Mouse (Mus musculus): Measurements from ENCODE around the gene Vill.

Vill gene

DNA sequence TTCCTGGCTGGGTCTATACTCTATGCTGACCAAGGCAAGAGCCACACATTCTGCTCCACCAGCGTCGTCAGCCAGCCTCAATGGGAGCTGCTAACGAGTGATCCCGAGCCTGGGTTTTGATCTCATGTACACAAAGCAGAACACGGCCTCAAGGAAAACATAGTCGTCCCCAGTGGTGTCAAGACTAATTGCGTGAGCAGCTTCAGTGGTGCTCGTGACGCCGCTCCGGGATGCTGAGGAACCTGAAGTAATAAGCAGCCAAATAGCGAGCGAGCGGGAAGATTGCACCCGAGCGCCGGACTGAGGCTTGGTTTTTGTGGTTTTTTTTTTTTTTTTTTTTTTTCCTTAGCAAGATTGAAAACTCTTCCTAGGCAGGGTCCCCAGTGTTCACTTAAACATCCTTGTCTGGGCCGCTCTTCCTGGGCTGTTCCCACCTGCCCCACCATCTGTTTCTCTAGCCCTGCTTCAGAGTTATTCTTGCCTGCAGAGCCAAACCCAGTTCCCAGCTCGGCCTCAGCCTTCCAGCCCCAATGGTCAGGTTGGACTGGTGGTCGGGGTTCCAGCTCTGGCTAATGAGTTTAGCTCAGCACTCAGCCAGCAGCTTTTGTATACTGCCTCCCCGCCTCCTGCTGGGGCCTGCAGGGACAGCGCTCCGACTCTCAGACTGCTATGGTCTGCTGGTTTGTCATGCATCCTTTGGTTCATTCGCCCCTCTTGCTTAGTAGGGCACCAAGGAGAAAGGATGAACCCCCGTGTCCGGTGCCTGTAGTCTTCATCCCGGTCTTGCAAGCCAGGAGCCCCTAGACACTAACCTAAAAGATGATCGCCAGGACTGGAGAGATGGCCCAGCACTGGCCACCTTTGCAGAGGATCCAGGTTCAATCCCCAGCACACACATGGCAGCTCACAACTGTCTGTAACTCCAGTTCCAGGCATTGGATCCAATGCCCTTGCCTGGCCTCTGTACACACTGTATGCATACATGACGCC lies 17.6 kb upstream of the Vill start:
- no peak for DNase-seq (ENCODE audit: low spot score in 2 of 2)

DNA sequence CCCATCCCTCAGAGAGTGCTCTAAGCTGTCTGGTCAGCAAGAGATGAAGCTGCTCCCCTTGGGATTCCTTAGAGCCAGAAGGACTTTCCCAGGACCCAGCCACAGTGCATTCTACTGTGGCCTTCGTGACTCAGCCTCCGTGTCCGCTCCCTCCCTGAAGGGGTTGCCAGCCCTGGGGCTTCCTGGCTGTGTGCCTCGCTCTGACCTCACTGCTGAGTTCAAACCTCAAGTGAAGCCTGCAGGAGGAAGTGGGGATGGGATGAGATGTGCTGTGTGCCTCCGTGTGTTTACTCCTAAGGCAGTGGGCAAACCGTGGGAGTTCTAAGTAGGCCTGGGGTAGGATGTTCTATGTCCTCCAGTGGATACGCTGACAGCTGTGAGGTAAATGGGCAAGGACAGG lies 16.7 kb upstream of the Vill start:
- DNase-seq (ENCODE audit: low spot score in 2 of 2) = peak; percentile 5 to 10

DNA sequence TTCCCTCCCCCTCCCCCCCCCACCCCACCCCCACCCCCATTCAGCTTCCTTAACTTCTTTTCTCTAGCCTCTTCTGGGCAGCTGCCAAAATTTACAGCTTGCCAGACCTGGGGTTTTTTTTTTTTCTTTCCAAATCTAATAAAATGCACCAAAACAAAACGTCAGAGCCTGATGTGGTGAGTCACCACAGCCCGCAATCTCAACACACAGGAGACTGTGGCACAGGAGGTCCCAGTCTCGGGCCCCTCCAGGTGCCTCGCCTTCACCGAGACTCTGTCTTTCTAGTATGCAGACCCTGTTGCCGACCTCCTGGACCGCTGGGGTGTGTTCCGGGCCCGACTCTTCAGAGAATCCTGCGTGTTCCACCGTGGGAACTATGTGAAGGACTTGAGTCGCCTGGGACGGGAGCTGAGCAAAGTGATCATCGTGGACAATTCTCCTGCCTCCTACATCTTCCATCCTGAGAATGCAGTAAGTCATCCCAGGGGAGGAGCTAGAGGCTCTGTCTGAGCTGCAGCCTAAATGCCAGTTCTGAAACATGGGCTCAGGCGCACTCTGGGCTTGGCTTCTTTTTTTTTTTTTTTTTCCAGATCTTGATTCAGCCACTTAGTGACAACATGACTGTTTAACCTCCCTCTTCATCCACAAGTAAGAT lies 15.4 kb upstream of the Vill start:
- DNase-seq (ENCODE audit: low spot score in 2 of 2) = no peak

DNA sequence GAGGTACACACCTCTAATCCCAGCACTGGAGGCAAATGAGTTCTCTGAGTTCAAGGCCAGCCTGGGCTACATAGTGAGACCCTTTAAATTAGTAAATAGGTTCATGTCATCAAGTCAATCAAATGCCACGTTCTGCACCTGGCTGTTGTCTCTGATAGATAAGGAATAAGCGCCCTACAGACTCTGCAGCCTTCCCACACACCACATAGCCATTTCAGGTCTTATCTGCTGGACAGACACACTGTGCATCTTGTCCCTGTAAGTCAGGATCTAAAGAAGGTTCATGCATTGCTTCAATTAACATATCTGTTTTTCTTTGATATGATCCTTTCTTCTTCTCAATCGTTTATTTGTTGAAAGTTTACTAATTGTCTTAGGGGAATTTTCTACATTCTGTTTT lies 14.0 kb upstream of the Vill start:
- DNase-seq (ENCODE audit: low spot score in 2 of 2) = no peak

DNA sequence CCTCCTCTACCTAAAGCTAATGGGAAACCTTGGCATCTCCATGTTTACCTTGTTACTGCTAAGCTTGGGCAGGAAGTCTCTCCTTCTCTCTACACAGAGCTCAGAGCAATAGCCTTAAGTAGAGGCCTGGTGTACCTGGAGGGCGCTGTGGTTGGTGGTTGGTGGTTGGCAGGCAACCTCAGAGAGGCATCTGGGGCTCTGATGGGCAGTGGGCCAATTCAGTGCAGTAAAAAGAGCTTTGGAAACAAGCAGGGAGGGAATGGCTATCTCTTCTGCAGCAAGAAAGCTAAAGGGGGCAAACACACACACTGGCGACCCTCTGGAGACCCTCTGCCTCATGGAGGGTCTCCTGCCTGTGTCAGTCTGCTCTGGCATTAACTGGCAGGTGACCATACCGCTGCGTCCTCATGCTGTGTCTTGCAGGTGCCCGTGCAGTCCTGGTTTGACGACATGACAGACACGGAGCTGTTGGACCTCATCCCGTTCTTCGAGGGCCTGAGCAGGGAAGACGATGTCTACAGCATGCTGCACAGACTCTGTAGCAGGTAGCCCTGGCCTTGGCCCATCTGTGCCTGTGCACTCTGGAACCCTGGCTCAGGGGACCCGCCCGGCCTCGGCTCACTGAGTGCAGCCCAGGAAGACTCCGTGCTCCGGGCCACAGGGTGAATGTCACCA lies 12.3 kb upstream of the Vill start:
- no peak for DNase-seq (ENCODE audit: low spot score in 2 of 2)

DNA sequence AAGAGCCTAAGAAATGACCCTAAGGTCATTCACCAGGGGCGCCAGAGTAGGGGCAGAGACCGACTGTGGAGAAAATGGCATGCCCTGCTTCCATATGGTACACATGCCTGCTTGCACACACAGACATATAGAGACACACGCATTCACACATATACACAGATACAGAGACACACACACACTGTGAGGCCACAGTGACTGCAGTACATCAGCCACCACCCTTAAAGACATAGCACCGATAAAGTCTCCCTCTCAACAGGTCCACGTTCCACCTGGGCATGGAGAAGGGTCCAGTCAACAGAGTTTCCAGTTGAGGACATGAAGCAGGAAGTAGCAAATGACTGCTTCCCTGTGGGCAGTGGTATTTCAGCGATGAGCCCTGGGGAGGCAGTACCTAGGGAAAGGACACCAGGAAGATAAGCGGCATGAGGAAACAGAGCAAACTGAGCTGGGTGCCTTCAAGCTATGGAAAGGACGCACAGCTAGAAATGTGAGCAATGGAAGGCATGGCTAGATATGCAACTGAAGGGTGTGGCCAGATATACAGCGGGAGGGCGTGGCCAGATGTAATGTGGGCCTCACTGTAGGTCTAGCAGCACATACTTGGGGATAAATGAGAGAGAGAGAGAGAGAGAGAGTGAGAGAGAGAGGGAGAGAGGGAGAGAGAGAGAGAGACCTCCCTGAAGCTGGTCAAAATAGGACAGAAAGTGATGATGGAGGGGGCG lies 4.2 kb upstream of the Vill start:
- DNase-seq (ENCODE audit: low spot score in 2 of 2) = no peak

DNA sequence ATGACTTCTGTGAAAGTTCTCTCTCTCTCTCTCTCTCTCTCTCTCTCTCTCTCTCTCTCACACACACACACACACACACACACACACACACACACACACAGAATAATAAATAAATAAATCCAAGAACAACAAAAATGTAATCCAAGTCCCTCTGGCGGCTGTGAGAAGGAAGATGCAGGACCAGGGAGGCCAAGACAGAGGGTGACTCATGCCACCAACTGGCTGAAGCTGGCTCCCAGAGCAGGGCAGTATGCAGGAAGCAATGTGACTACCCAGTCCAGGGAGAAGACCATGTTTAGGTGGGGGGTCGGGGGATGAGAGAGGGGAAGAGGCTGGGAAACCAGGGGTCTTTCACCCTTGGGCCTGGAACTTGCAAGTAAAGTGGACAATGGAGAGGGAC lies 1.4 kb upstream of the Vill start:
- DNase-seq (ENCODE audit: low spot score in 2 of 2) = no peak

DNA sequence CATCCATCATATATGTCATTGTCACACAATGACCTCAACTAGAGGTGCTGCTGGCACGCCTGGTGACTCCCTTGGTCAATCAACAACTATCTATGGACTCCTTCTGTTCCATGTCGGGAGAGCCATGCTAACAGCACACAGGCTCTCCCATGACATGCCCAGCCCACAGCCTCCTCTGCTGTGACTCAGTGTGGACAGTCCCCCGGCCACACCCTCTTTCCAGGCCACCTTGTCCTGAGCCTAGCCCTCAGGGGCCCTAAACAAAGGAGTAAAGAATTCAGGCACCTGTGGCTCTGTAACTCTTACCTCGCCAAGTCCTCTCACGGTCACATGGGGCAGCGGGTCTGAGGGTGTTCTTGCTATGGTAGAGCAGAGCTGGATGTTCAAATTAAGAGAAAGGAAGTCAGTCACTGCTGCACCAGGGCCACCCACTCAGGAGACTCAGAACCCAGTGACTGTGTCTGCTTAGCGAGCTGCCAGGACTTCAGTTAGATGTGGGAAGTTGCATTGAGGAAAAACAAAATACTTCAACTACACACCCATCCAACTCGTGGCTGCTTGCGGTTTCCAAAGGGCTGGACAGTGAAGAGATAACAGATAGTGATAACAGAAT lies 1.5 kb downstream of the Vill start:
- DNase-seq (ENCODE audit: low spot score in 2 of 2) = no peak

DNA sequence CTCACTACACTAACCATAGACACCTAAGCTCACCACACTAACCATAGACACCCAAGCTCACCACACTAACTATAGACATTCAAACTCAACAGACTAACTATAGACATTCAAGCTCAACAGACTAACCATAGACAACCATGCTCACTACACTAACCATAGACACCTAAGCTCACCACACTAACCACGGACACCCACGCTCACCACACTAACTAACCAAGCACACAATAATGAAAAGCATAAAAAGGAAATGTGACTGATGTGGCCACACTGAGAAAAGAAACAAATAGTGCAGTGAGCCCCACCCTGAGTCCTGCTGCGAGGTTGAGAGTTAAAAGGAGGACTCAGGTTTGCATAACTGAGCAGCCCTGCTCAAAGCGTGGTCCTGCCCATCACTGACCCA lies 2.8 kb downstream of the Vill start:
- DNase-seq (ENCODE audit: low spot score in 2 of 2) = no peak

DNA sequence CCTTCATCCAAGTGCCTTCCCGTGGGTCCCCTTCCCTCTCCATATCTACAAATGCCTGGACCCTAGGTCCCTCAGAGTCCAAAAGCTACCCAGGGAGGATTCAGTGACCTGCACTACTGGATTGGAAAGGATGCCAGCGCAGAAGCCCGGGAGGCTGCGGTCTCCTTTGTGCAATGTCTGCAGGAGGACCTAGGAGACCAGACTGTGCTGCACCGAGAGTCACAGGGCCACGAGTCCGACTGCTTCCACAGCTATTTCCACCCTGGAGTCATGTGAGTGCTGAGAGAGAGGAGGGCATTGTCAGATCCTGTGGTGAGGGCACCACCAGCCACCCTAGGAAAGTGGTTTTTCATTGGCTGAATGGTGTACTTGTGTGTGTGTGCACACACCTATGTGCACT lies 5.7 kb downstream of the Vill start:
- no peak for DNase-seq (ENCODE audit: low spot score in 2 of 2)

DNA sequence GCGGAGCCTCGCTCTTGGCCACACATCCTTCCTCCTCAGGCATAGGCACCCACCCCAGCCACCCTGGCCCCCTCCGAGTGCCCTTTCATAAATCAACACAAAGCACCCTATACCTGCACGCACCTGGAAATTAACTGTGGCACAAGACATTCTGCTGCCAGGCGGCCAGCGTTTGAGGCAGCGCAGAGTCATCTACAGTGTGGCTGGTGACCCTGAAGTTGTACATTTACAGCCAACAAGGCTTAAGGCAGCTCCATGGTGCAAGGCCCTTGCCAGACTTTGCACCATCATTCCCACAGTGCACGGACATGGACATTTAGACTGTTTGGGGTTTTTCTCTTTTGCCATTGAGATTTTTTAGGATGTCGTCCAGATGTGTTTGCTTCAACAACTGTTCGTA lies 8.1 kb downstream of the Vill start:
- DNase-seq (ENCODE audit: low spot score in 2 of 2) = no peak

DNA sequence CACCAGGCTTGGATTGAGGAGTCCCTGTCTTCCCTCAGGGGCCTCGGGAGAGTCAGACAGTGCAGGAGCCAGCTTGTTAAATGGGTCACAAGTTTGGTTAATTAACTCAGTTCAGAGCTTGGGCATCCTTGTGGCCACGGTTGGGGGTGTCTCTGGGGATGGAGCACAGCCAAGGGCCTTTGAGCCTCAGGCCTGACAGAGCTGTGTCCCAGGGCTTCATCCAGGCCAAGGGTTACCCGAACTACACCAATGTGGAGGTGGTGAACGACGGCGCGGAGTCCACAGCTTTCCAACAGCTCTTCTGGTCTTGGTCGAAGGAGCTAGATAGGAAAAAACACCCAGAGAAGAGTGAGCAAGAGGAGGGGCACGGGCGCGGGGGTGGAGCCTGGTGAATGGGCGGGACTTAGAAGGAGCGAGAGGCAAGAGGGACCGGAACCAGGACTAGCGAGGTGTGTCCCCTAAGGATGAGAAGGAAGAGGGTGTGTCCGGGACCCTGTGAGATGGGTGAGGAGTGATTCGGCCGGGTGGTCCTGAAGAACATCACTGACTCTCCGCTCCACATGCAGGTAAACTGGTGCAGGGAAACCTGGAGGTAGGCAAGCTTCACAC lies 10.6 kb downstream of the Vill start:
- no peak for DNase-seq (ENCODE audit: low spot score in 2 of 2)

DNA sequence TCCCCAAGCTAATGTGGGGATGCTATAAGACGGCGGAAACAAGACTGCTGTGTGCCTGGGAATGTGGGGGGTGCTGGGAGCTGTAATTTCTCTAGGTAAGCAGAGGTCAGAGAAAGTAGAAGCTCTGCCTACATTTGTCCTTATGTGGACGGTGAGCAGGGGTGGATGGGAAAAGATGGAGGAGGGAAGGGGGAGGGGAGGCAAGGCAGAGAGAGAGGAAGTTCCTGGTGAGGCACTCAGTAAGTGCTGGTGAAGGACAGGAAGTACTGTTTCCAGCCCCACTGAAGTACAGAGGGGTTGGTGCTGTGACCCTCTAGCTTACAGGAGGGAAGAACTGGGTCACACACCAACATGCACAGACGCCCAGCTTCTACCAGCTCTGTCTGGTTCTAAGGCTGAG lies 11.7 kb downstream of the Vill start:
- DNase-seq (ENCODE audit: low spot score in 2 of 2) = no peak

DNA sequence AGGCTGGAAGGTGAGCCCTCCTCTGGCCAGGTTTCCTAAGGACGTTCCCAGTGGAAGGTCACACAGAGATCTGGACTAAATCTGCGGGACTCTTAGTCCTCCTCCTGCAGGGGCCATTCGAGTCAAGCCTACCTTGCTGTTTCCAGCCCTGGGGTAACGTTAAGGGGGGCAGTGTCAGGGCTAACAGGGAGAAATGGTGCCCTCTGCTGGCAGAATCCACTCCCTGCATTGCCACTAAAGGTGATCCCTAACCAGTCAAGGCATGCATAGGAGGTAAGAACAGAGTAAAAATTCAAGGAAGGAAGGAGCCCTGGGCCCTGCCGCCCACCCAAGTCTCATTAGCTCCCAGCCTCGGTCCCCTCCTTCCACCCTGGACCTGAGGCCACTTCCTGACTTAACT lies 15.0 kb downstream of the Vill start:
- peak; percentile 33 to 35 for DNase-seq (ENCODE audit: low spot score in 2 of 2)

DNA sequence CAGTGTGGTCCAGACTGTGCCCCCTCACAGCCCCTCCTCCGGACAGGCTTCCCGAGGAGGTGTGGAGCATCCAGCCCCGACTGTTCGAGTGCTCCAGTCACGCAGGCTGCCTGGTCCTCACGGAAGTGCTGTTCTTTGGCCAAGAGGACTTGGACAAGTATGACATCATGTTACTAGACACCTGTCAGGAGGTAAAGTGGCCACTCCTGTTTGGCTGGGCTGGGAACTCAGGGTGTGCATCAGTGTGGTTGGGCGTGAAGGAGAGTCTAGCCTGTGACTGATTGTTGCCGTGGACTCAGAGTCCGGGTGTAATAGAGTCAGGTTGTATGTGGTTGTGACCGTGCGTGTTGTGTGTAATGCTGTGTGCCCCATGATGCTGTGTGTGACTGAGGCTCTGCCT lies 15.7 kb downstream of the Vill start:
- no peak for DNase-seq (ENCODE audit: low spot score in 2 of 2)

DNA sequence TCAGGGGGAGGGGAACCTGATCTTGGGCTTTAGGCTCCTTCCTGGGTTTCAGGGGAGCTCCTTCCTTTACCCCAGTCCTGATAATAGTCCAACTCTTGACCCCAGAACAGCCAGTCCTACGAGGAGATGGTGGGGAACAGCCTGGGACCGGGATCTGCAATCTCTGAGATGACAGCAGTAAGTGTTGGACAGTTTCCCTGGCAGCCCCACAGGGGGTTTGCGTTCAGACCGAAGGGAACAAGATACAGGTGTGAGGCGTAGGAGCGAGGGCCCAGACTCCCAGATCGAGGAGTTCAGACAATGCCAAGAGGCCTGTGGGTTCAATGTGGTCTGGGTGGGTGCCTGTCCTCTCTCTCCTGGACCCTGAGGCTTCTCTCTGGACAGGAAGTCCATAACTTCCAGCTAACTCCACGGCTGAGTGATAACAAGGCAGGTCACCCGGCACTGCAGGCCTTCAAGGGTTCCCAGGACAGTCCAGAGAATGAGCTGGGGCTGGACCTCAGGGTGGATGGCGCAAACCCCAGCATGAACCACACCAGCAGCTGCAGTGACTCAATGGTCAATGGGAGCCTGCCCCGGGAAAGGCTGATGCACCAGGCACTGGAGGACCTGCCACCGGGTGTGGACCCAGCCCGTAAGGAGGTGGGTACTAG lies 17.7 kb downstream of the Vill start:
- DNase-seq (ENCODE audit: low spot score in 2 of 2) = no peak

DNA sequence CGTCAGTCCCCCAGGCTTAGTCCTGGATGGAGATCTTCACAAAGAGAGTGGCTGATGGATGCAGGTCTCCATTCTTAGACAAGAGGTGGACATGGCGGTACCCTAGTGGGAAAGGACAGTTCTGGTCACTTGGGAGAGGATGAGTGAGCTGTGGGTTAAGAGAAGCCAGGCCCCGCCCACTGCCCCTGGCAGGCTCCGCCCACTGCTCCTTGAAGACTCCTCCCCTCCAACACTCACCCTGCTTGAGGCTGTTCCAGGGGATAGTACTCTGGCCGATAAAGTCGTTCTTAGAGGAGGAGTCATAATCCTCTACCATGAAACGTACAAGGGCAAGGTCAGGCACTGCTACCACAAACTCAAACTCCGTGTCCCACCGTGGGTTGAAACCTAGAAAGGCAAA lies 19.2 kb downstream of the Vill start:
- DNase-seq (ENCODE audit: low spot score in 2 of 2) = no peak

DNA sequence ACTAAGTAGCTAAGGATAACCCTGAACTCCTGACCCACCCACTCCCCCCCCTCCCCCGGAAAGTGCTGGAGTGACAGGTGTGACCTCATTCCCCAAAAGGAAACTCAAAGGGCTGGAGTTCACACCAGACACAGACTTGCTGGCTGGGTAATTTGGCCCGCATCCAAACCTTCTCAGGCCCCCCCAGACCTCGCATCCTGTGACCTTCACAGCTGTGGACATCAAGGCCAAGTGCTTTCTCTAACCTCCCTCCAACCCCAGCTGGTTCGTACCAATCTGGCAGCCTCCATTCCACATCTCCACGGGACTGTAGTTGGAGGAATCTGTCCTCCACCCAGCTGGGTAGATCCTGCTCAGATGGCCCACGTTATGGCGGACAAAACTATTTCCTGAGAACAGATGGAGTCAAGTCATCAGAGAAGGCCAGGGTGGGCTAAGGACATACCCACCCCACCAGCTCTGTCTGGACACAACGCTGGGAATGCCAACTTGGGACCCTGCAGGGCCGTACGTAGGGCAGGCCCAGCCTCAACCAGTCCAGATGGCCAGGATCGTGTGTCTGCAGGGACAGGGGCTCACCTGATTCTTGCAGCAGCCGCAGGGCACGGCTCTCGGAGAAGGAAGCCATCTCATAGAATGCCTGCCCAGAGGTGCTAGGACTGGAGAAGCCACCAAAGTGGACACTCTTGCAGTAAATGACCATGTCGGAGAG lies 20.8 kb downstream of the Vill start:
- no peak for DNase-seq (ENCODE audit: low spot score in 2 of 2)

DNA sequence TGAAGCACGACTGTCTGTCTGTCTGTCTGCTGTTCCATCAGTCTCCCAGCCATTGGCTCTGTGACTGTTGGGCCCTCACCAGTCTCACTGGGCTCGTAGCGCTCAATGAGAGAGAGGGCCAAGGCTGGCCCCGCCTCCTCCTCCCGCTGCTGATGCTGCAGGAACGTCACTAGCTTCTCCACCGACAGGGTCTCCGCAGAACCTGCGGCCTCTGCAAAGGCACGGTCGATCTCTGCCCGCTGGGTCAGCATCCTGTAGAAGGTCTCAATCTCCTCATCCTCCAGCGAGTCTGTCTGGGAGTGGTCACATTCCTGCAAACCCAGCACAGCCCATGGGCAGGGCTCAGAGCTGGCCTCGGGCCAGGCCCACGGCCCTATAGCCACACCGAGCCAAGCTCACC lies 23.1 kb downstream of the Vill start:
- DNase-seq (ENCODE audit: low spot score in 2 of 2) = no peak

Measured in spleen, postnatal 36 days (tissue).